Mouse (Mus musculus) MN1 (cell line): ENCODE data around the gene Bcl2l11.
A peak's percentile ranks its signal among the peaks of the same experiment; 100 is the strongest.

Source experiments
- DNase-seq: peaks from one replicate; pipeline ENCODE4 v3.0.0-alpha.2; 2016; ENCODE audit warnings: low spot score

Bcl2l11 gene

GRCm38 (mm10) chr2:128139781-128140180 lies 13.9 kb downstream of the Bcl2l11 start:
- DNase-seq, result no peak

- no peak for DNase-seq
These were observed 14.3 kb downstream of the Bcl2l11 start for GRCm38 (mm10) chr2:128140183-128140582.

GRCm38 (mm10) chr2:128143992-128144391 lies 18.2 kb downstream of the Bcl2l11 start:
- DNase-seq, result no peak

GRCm38 (mm10) chr2:128145433-128145832 lies 19.6 kb downstream of the Bcl2l11 start:
- no peak for DNase-seq

- no peak for DNase-seq
These were observed 23.8 kb downstream of the Bcl2l11 start for GRCm38 (mm10) chr2:128149596-128149995.

- DNase-seq, result no peak
These were observed 26.4 kb downstream of the Bcl2l11 start for GRCm38 (mm10) chr2:128152211-128152610.

- no peak for DNase-seq
These were observed 27.2 kb downstream of the Bcl2l11 start for GRCm38 (mm10) chr2:128152845-128153550.

GRCm38 (mm10) chr2:128153551-128153910 lies 27.7 kb downstream of the Bcl2l11 start:
- no peak for DNase-seq

- DNase-seq, result peak; percentile 80
These were observed 29.7 kb downstream of the Bcl2l11 start for GRCm38 (mm10) chr2:128155412-128156066.

GRCm38 (mm10) chr2:128156067-128156462 lies 30.2 kb downstream of the Bcl2l11 start:
- DNase-seq, result peak; percentile 30

- DNase-seq, result no peak
These were observed 30.9 kb downstream of the Bcl2l11 start for GRCm38 (mm10) chr2:128156557-128157412.

GRCm38 (mm10) chr2:128158734-128159410 lies 33.0 kb downstream of the Bcl2l11 start:
- no peak for DNase-seq

- no peak for DNase-seq
These were observed 33.8 kb downstream of the Bcl2l11 start for GRCm38 (mm10) chr2:128159619-128160125.

GRCm38 (mm10) chr2:128163177-128163576 lies 37.3 kb downstream of the Bcl2l11 start:
- DNase-seq, result no peak

- no peak for DNase-seq
These were observed 41.0 kb downstream of the Bcl2l11 start for GRCm38 (mm10) chr2:128166623-128167423.

- DNase-seq, result no peak
These were observed 42.1 kb downstream of the Bcl2l11 start for GRCm38 (mm10) chr2:128167930-128168329.

- DNase-seq, result no peak
These were observed 43.6 kb downstream of the Bcl2l11 start for GRCm38 (mm10) chr2:128169486-128169885.

- no peak for DNase-seq
These were observed 44.1 kb downstream of the Bcl2l11 start for GRCm38 (mm10) chr2:128169972-128170371.

GRCm38 (mm10) chr2:128170614-128171013 lies 44.8 kb downstream of the Bcl2l11 start:
- no peak for DNase-seq

- no peak for DNase-seq
These were observed 46.4 kb downstream of the Bcl2l11 start for GRCm38 (mm10) chr2:128172266-128172665.

GRCm38 (mm10) chr2:128174176-128174575 lies 48.3 kb downstream of the Bcl2l11 start:
- DNase-seq, result no peak
